8 mouse cellular contexts compared by ENCODE assay signal in genomic region chr8:116504477-116505120, GRCm38 (mm10). TPM values are rescaled to one million over a fixed set of nuclear protein-coding genes. Genes with fewer than 3 reads are reported as not detected.
DNase-seq lines count a peak whose midpoint lies in the region; ATAC-seq and TF ChIP-seq lines count a peak whose summit lies in the region.

Gene Dynlrb2, plus strand, starts transcription at chr8:116504974.

- H3K9me3 ChIP-seq in forebrain, embryonic 11.5 days (ENCODE audit: control insufficient read depth, low read length) = no peaks in the 10 kb centered on the region; the same call in 1 of the 2 replicates
- H3K9me3 ChIP-seq in heart, embryonic 15.5 days (replicated peaks) = no peaks in the 10 kb centered on the region

- ATAC-seq in forebrain, embryonic 11.5 days (replicated peaks; ENCODE audit: low FRiP score) = peak; percentile 93
- ATAC-seq in heart, embryonic 15.5 days (replicated peaks; ENCODE audit: insufficient number of reproducible peaks, insufficient read depth, low FRiP score, low read depth) = peak; percentile 74

- peak within 1 kb of the TSS; percentile 41; the same call in 1 of the 2 replicates for H3K4me3 ChIP-seq in brown adipose tissue, adult 24 weeks (ENCODE audit: insufficient read depth, low read depth, low read length)
- peak within 1 kb of the TSS; percentile 28 for H3K4me3 ChIP-seq in forebrain, embryonic 11.5 days (ENCODE audit: low read depth, low read length)
- peak within 1 kb of the TSS; percentile 48 for H3K4me3 ChIP-seq in heart, embryonic 15.5 days
- H3K4me3 ChIP-seq in liver, adult 2 months (ENCODE audit: insufficient read depth, low read depth, low read length) = peak within 1 kb of the TSS; percentile 26

- peak; percentile 91 for DNase-seq in A20 (ENCODE audit: low read depth, low spot score)
- DNase-seq in forebrain, embryonic 11.5 days (ENCODE audit: low spot score) = peak; percentile 95
- peak; percentile 97 for DNase-seq in kidney, postnatal 10 days
- peak; percentile 80 for DNase-seq in liver, adult 2 months (ENCODE audit: extremely low read depth, low read depth, low spot score)
- DNase-seq in monocyte, adult 2 months (ENCODE audit: low read depth in 1 of 2, low spot score in 2 of 2) = peak; percentile 45 to 72
- DNase-seq in spleen, postnatal 10 days (ENCODE audit: low spot score in 2 of 2) = peak; percentile 44 to 90

- WGBS in forebrain, embryonic 11.5 days = 7% methylated on average over 19 of the region's 19 CpGs
- WGBS in heart, embryonic 15.5 days = 7% methylated on average over 19 of the region's 19 CpGs
- 7% methylated on average over 19 of the region's 19 CpGs for WGBS in liver, adult 2 months

- H3K9ac ChIP-seq in forebrain, embryonic 11.5 days (ENCODE audit: low read length) = peak within 1 kb of the TSS; percentile 38; the same call in 1 of the 2 replicates
- H3K9ac ChIP-seq in heart, embryonic 15.5 days = peak within 1 kb of the TSS; percentile 37
- H3K9ac ChIP-seq in liver, adult 2 months (ENCODE audit: low read depth, low read length) = no peak within 1 kb of the TSS

- H3K36me3 ChIP-seq in forebrain, embryonic 11.5 days (ENCODE audit: control insufficient read depth, insufficient read depth, low read length) = no peaks in the 10 kb centered on the region
- H3K36me3 ChIP-seq in heart, embryonic 15.5 days = no peaks in the 10 kb centered on the region
- no peaks in the 10 kb centered on the region for H3K36me3 ChIP-seq in liver, adult 2 months (ENCODE audit: control insufficient read depth, insufficient read depth, low read length)

- H3K4me1 ChIP-seq in brown adipose tissue, adult 24 weeks (ENCODE audit: control insufficient read depth, insufficient read depth, insufficient read length, low read length) = no peaks in the 10 kb centered on the region; the same call in 1 of the 2 replicates
- no peaks in the 10 kb centered on the region for H3K4me1 ChIP-seq in forebrain, embryonic 11.5 days (replicated peaks; ENCODE audit: control insufficient read depth, insufficient read depth, low read length)
- H3K4me1 ChIP-seq in heart, embryonic 15.5 days (replicated peaks) = peaks cover 9% of the 10 kb centered on the region; the same call in 1 of the 2 replicates
- H3K4me1 ChIP-seq in liver, adult 2 months (ENCODE audit: control insufficient read depth, insufficient read depth, low read length) = peaks cover 2% of the 10 kb centered on the region; the same call in 1 of the 2 replicates

- TF ChIP-seq CTCF in liver, adult 2 months (IDR thresholded peaks at IDR 0.05; ENCODE audit: low read depth, low read length) = no peak

- no peaks in the 10 kb centered on the region for H3K27me3 ChIP-seq in forebrain, embryonic 11.5 days (ENCODE audit: control insufficient read depth, insufficient read depth, low read length)
- H3K27me3 ChIP-seq in heart, embryonic 15.5 days = no peaks in the 10 kb centered on the region
- H3K27me3 ChIP-seq in liver, adult 2 months (ENCODE audit: control insufficient read depth, insufficient read depth, low read length) = no peaks in the 10 kb centered on the region

- H3K79me2 ChIP-seq in liver, adult 2 months (ENCODE audit: control insufficient read depth, insufficient read depth, low read length) = no peaks in the 10 kb centered on the region

- TF ChIP-seq POLR2A in liver, adult 2 months (IDR thresholded peaks at IDR 0.05; ENCODE audit: extremely low read depth, insufficient read depth, low read length) = no peak

- peak within 1 kb of the TSS; percentile 59 for H3K4me2 ChIP-seq in forebrain, embryonic 11.5 days (ENCODE audit: low read depth, low read length, severe bottlenecking)
- H3K4me2 ChIP-seq in heart, embryonic 15.5 days = peak within 1 kb of the TSS; percentile 85

- no peak within 1 kb of the TSS for H3K27ac ChIP-seq in brown adipose tissue, adult 24 weeks (replicated peaks; ENCODE audit: low read depth, low read length)
- no peak within 1 kb of the TSS for H3K27ac ChIP-seq in forebrain, embryonic 11.5 days (ENCODE audit: low read depth, low read length)
- H3K27ac ChIP-seq in heart, embryonic 15.5 days = no peak within 1 kb of the TSS
- no peak within 1 kb of the TSS for H3K27ac ChIP-seq in liver, adult 2 months (replicated peaks; ENCODE audit: insufficient read depth, low read depth, low read length)

RNA-seq across cellular contexts. Expression of gene Dynlrb2, which starts in this region (rescaled TPM):
- polyA plus RNA-seq in brown adipose tissue, adult 24 weeks (2012; ENCODE audit: insufficient read depth, insufficient read length, missing spikeins) = not detected in 2 replicates
- polyA plus RNA-seq in forebrain, embryonic 11.5 days (2014; fragmentation: Nextera tagmentation; extraction: Ambion mirVana) = 2.5 and 3.0 TPM in 2 replicates
- 1.1 and 3.6 TPM in 2 replicates for polyA plus RNA-seq in heart, embryonic 15.5 days (2015; fragmentation: Nextera tagmentation; extraction: Ambion mirVana)
- total RNA-seq in liver, adult 2 months (2014; rRNA removed) = not detected in 2 replicates
- polyA plus RNA-seq in liver, adult 2 months (2012; rRNA removed) = not detected in 2 replicates

Comparison
In these comparisons a context has a peak if more than half of its experiments do, and no peak if none do; other contexts are left out.
1. Peak in DNase-seq and H3K4me3 ChIP-seq in liver, adult 2 months; RNA of the gene not detected or under 1 TPM.